Mouse (Mus musculus) cerebellum, adult (tissue): Measurements from ENCODE around the gene Nkain2.

ENCODE experiments used
- ATAC-seq: cut with Nextera tagmentation; 2 replicates; pipeline ENCODE4 v1.9.2; 2017; ENCODE audit warnings: mild to moderate bottlenecking, moderate library complexity, mixed read lengths; ENCODE audit not compliant: insufficient number of reproducible peaks, low FRiP score, low TSS enrichment

The Nkain2 gene

GRCm38 (mm10) chr10:31742443-31743057 lies 1147.7 kb downstream of the Nkain2 start:
- peak; percentile 90 for ATAC-seq

GRCm38 (mm10) chr10:31728036-31728435 lies 1162.2 kb downstream of the Nkain2 start:
- ATAC-seq: no peak

GRCm38 (mm10) chr10:31647270-31647669 lies 1243.0 kb downstream of the Nkain2 start:
- ATAC-seq: no peak

- no peak for ATAC-seq
Observed at GRCm38 (mm10) chr10:31646083-31646482, 1244.2 kb downstream of the Nkain2 start.
